Mouse (Mus musculus): Measurements from ENCODE around the gene Rpusd4.
A peak's percentile ranks its signal among the peaks of the same experiment; 100 is the strongest.

The Rpusd4 gene

GRCm38 (mm10) chr9:35267146-35267975 lies at the start of gene Rpusd4, which contains the start of gene Fam118b:
TSS of gene Rpusd4 (plus strand) at chr9:35267865.
TSS of gene Fam118b (minus strand) at chr9:35267805.
- DNase-seq = peak; percentile 92

GRCm38 (mm10) chr9:35217963-35218362 lies 49.7 kb upstream of the Rpusd4 start:
- no peak for DNase-seq

- no peak for DNase-seq
Observed at GRCm38 (mm10) chr9:35223466-35223865, 44.2 kb upstream of the Rpusd4 start.

- DNase-seq = no peak
Observed at GRCm38 (mm10) chr9:35228671-35229070, 39.0 kb upstream of the Rpusd4 start.

GRCm38 (mm10) chr9:35235996-35236395 lies 31.7 kb upstream of the Rpusd4 start:
- no peak for DNase-seq

GRCm38 (mm10) chr9:35238371-35238770 lies 29.3 kb upstream of the Rpusd4 start:
- no peak for DNase-seq

GRCm38 (mm10) chr9:35238915-35239571 lies 28.6 kb upstream of the Rpusd4 start:
- no peak for DNase-seq

GRCm38 (mm10) chr9:35239734-35240133 lies 27.9 kb upstream of the Rpusd4 start:
- no peak for DNase-seq

GRCm38 (mm10) chr9:35247405-35247804 lies 20.3 kb upstream of the Rpusd4 start:
- no peak for DNase-seq

GRCm38 (mm10) chr9:35249476-35249875 lies 18.2 kb upstream of the Rpusd4 start:
- no peak for DNase-seq

GRCm38 (mm10) chr9:35257365-35257764 lies 10.3 kb upstream of the Rpusd4 start:
- no peak for DNase-seq

GRCm38 (mm10) chr9:35262418-35262817 lies 5.2 kb upstream of the Rpusd4 start:
- DNase-seq = no peak

GRCm38 (mm10) chr9:35263431-35263830 lies 4.2 kb upstream of the Rpusd4 start:
- no peak for DNase-seq

- no peak for DNase-seq
Observed at GRCm38 (mm10) chr9:35264509-35264908, 3.2 kb upstream of the Rpusd4 start.

GRCm38 (mm10) chr9:35267976-35268715 lies 481 bp downstream of the Rpusd4 start:
- DNase-seq = no peak

- no peak for DNase-seq
Observed at GRCm38 (mm10) chr9:35277855-35278365, 10.2 kb downstream of the Rpusd4 start.

- no peak for DNase-seq
Observed at GRCm38 (mm10) chr9:35278451-35278850, 10.8 kb downstream of the Rpusd4 start.

- DNase-seq = peak; percentile 23
Observed at GRCm38 (mm10) chr9:35282006-35282850, 14.6 kb downstream of the Rpusd4 start.

GRCm38 (mm10) chr9:35282851-35283200 lies 15.2 kb downstream of the Rpusd4 start:
- no peak for DNase-seq

GRCm38 (mm10) chr9:35283415-35284069 lies 15.9 kb downstream of the Rpusd4 start:
- DNase-seq = no peak

- DNase-seq = no peak
Observed at GRCm38 (mm10) chr9:35284351-35284750, 16.7 kb downstream of the Rpusd4 start.

GRCm38 (mm10) chr9:35286351-35286750 lies 18.7 kb downstream of the Rpusd4 start:
- DNase-seq = no peak
